Mouse (Mus musculus) monocyte, adult 5-6 weeks (primary cell): Measurements from ENCODE around the gene Sdc3. TPM values are rescaled to one million over a fixed set of nuclear protein-coding genes. Genes with fewer than 3 reads are reported as not detected.

Experiments used
- ATAC-seq: fragments of 153-309, 156-312 bp; replicated peaks from 2 replicates; pipeline ENCODE4 v1.8.0; 2017; ENCODE audit warnings: mild to moderate bottlenecking; ENCODE audit not compliant: low TSS enrichment, insufficient number of reproducible peaks, severe bottlenecking, poor library complexity, low FRiP score
- total RNA-seq: library from RNA; stranded (forward); fragments of 200-1000, 200-491, 200-594 nt; gene quantifications from 3 replicates; pipeline ENCODE4 v1.2.3, GENCODE M21; 2017

The Sdc3 gene
- total RNA-seq, 1 experiment from 2014 or later, result 16.3 TPM

GRCm38 (mm10) chr4:130861653-130862208 is 69.4 kb downstream of the Sdc3 start:
- ATAC-seq, result no peak

- ATAC-seq, result no peak
These were observed 70.2 kb downstream of the Sdc3 start for GRCm38 (mm10) chr4:130862538-130862937.

GRCm38 (mm10) chr4:130865460-130865859 is 73.1 kb downstream of the Sdc3 start:
- no peak for ATAC-seq

- no peak for ATAC-seq
These were observed 73.6 kb downstream of the Sdc3 start for GRCm38 (mm10) chr4:130865901-130866371.

- no peak for ATAC-seq
These were observed 75.6 kb downstream of the Sdc3 start for GRCm38 (mm10) chr4:130867940-130868339.

- ATAC-seq, result no peak
These were observed 76.5 kb downstream of the Sdc3 start for GRCm38 (mm10) chr4:130868803-130869202.

- no peak for ATAC-seq
These were observed 80.1 kb downstream of the Sdc3 start for GRCm38 (mm10) chr4:130872414-130872813.

- ATAC-seq, result no peak
These were observed 81.1 kb downstream of the Sdc3 start for GRCm38 (mm10) chr4:130873440-130873839.

- ATAC-seq, result no peak
These were observed 82.3 kb downstream of the Sdc3 start for GRCm38 (mm10) chr4:130874601-130875000.

Other genes with a start within 250 kb of the Sdc3 start
- not detected in 3 replicates for gene Nkain1, start 218.4 kb upstream of the Sdc3 start, total RNA-seq
- gene Pum1, start 129.2 kb upstream of the Sdc3 start, total RNA-seq, result 43.7 to 71.1 TPM (median 44.2 TPM) in 3 replicates
- gene Laptm5, start 120.6 kb downstream of the Sdc3 start, total RNA-seq, result 420 to 631 TPM (median 540 TPM) in 3 replicates
- gene Matn1, start 151.8 kb downstream of the Sdc3 start, total RNA-seq, result 0.39 to 0.96 TPM in 2 of 3 replicates, not detected in the other